Mouse (Mus musculus): ENCODE measurements around the gene Tmprss11b.

Gene Tmprss11b

DNA sequence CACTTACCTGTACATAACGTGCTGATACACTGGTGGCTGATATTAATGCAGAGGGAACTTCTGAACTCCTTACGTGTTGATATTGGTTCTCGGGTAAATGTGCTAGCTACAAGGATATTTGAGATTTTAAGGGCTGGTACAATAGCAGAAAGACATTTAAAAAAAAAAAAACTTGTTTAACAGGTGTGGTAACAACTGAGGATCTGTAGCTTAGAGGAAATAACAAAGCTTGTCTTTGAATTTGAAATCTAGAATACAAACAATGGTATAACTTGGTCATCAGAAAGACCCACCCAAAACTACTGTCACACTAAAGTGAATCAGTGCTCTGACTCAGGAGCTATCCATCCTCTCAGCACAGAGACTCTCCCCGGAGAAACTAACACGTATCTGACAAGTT is at the start of gene Tmprss11b:
Gene Tmprss11b (minus strand): TSS at position 101 of the 400 bp plus-strand sequence.
- ATAC-seq (ENCODE audit: low TSS enrichment): no peak

DNA sequence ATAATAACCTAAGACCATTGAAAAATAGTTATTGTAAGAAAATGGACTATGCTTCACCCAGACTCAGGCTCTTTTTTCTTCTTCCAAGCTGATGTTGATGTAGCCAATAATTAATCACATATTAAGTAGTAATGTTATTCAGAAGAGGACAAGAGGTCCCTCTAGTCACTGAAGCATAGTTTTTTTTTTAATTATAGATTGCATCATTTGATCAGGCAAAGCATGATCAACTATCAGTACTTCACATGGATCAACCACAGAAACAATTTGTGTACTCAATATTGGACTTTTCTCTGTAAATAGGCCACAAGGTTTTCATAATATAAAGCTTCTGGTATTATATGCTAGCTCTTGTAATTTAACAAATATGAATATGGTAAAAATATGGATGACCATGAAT is 48.9 kb upstream of the Tmprss11b start:
- no peak for ATAC-seq (ENCODE audit: low TSS enrichment)

DNA sequence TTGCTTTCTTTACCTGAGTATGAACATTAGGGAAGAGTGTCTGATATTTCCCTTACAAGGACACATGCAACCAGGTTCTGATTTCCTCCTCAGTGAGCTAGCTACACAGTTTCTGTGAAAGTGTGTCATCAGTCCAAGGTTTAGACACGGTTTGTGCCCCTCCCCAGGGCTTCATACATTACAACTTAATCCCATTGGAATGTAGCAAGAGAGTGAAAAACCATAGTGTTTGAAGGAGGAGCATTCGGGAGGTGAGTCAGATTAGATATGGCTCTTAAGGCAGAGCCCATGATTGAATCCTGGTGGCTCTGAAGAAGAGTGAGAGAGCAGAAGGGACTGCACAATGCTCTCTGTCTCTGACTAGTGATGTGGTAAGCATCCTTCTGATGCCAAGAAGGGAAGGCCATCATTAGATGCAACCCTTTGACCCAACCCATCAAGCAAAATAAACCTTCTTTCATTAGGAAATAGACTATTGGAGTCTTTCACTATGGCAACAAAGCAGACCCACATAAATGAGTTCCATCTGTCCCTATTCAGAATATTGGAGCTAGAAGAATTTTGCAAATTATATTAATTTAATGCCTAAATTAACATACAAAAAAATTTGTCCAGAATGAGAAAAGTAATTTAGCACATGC is 46.8 kb upstream of the Tmprss11b start:
- no peak for ATAC-seq (ENCODE audit: low TSS enrichment)

DNA sequence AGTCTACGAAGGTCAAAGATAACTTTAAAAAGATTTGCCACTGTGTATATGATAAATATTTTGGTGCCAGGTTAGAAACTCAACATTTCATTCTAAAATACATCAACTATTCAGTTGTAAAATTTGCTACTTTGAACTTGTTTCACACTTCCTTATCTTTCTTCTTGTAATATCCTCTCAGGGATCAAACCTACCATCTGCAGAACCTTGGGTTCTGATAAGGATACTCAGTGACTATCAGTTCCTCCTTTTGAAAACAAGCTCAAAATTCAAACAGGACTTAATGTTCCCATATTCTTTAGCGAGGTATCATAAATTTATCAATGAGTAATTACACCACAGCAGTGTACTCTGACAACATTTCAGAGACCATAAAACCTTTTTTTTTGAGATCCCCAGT is 38.8 kb upstream of the Tmprss11b start:
- no peak for ATAC-seq (ENCODE audit: low TSS enrichment)

DNA sequence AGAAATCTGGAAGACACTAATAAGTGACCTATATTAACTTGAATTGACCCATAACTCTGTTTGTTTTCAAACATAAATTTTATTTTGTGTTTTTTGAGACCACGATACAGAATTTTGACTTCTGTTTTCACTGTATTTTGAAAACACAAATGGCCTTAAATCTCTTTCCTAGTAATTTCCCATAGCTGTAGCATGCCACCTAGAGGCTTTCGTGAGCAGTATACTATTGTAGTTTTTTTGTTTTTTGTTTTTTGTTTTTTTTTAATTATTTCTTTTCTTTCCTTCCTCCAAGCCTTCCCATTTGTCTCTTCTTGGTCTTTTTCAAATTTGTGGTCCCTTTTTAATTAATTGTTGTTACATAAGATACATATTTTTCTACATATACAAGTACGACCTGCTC is 28.8 kb upstream of the Tmprss11b start:
- ATAC-seq (ENCODE audit: low TSS enrichment): no peak

DNA sequence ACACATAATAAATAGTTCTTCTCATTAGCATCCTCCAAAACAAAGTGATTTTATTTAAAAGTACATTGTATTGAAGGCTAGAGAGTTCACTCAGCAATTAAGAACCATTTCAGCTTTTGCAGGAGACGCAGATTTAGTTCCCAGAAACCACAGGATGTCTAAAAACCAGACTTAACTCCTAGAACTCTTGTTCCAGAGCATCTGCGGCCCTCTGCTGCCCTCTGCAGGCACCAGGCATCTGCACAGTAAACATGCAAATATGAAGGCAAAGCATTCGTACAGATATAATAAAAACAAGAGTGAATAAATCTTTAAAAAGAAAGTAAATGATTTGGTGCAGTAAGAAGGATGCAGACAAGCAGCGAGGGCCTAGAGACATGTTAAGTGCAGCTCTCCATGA is 8.5 kb upstream of the Tmprss11b start:
- ATAC-seq (ENCODE audit: low TSS enrichment): peak; percentile 69

DNA sequence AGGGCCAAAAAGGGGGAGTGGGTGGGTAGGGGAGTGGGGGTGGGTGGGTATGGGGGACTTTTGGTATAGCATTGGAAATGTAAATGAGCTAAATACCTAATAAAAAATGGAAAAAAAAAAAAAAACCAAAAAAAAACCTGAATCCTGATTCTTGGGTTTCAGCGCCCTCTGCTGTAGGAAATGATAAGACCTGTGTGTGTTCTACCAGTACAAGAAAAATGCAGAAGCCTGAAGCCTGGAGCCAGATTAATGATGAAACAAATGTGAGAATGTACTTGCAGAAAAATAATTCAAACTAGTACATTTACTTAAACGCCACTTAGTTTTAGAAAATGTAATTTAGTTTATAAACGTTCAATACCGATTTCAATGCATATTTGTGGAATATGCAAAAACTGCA is 27.0 kb downstream of the Tmprss11b start:
- ATAC-seq (ENCODE audit: low TSS enrichment): peak; percentile 73; the same call in 1 of the 2 replicates

DNA sequence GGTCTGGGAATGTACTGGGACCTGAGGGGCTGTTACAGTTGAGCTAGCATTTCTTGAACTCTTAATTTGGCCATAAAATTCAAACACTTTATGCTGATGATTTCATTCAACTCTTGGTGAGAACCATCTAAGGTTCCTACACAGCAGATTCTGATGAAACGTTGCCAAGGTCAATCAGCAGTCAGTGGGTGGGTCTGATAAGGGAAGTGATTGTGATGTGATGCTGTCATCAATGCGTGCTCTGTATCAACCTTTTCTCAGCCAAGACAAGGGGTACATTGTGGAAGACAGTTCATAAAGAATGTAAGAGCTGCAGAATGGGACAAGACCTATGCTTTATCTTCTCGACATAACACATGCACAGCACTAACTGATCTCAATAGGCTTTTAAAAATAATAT is 35.4 kb downstream of the Tmprss11b start:
- no peak for ATAC-seq (ENCODE audit: low TSS enrichment)

DNA sequence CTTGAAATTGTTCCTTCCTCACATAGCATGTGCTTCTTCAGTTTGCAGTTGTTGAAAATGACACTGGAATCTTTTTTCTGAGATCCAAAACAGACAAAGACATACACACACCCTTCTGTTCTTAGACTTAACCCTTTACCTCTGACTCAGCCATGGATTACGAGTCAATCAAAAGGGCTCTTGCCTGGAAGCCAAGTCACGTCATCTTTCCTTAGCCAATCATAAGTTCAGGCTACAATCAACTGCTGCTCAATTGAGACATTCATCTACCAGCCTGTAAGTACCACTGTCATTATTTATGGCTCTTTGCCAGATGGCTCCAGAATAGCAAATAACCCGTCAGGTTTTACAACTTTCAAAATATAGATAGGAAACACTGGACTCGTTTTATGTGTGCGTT is 43.8 kb downstream of the Tmprss11b start, which contains the start of gene Tmprss11f:
Gene Tmprss11f (minus strand): TSS at position 101 of the 400 bp plus-strand sequence.
- no peak for ATAC-seq (ENCODE audit: low TSS enrichment)

DNA sequence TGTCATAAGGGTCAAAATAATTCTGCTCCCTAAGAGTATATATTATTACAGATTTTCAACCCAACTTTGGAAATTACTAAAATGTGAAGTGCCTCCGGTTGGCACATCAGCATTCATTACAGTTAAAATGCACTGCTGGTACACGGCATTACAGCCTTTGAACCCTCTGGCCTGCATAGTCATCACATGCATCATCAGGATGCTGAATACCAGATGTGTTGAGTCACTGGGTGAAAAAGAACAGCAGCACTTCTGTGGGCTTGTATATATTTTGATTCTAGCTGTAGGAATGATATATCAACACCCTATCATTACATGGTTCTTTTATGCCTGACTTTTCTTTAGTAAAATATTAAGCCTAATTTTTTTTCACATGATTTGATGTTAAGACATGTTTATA is 45.5 kb downstream of the Tmprss11b start:
- no peak for ATAC-seq (ENCODE audit: low TSS enrichment)

DNA sequence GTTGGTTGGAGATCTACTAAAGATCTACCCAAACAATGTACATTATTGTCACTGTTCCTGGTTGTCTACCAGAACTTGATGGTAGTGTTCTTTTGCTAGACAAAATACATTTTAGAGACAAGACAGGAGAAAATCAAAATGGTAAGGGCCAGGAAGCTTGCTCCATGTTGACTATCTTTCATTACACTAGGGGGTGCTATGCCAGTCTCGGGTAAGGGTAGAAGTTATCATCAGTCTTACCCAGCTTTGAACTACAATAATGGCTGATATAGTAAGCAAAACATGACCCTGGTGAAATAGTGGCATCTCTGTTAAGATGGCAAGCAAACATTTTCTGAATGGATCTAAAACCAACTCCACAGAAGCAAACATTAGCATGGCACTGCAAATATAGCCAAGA is 54.4 kb downstream of the Tmprss11b start:
- no peak for ATAC-seq (ENCODE audit: low TSS enrichment)

All from frontal cortex, adult (tissue).